Mouse (Mus musculus) urinary bladder, adult 2 months (tissue): ENCODE data around the gene Gpr18. TPM values are rescaled to one million over a fixed set of nuclear protein-coding genes. Genes with fewer than 3 reads are reported as not detected.

Experiments
- DNase-seq: peaks from one replicate; pipeline ENCODE4 v3.0.0; 2022; ENCODE audit warnings: low spot score
- polyA plus RNA-seq: library from polyadenylated mRNA; depleted of rRNA; stranded (reverse); fragments of >200 nt; gene quantifications from 2 replicates; pipeline ENCODE4 v1.2.3, GENCODE M21; 2012

The Gpr18 gene
- polyA plus RNA-seq, 1 experiment, result 0.40 TPM

- DNase-seq, result no peak
Measured at GRCm38 (mm10) chr14:121922731-121923130, 7.2 kb upstream of the Gpr18 start.

DNA sequence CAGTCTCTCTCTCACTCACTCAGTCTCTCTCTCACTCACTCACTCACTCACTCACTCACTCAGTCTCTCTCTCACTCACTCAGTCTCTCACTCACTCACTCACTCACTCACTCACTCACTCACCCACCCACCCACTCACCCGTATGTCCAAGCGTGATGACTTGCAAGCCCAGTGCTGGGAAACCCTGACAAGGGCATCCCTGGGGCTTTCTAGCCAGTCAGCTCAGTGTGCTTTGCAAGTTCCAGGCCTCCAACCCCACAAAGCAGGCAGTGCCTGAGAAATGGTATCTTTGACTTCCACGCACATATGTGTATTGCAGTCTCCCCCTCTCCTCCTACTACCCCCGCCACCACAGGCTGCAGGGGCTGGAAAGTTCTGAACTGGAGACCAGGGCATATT is 6.4 kb upstream of the Gpr18 start:
- DNase-seq, result no peak

DNA sequence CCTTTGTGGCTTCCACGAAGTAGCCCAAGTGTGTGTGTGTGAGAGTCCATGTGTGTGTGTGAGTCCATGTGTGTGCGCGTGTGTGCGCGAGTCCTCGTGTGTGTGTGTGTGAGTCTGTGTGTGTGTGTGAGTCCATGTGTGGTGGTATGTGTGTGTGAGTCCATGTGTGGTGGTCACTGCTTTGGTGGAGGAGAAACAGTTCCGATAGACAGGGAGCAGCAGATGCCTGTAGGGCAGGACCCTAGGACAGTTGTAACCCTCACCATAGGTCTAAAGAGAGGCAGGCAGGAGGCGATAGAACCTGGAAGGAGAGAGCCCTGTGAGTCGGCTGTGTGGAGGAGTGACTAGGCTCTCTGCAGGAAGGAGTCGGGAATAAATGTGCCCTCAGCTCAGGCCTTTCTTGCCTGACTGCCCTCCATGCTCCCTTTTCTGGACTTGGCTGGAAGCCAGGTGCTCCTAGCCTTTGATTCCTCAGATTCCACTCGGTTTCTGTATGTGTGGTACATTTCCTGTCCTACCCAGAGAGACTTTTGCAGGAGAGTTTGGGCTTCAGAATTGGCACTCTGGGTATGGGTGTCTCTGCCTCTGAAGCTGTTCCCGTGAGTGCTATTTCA is 5.0 kb upstream of the Gpr18 start:
- no peak for DNase-seq

- DNase-seq, result no peak
Measured at GRCm38 (mm10) chr14:121919752-121920151, 4.2 kb upstream of the Gpr18 start.

- no peak for DNase-seq
Measured at GRCm38 (mm10) chr14:121918266-121918665, 2.7 kb upstream of the Gpr18 start.

- DNase-seq, result no peak
Measured at GRCm38 (mm10) chr14:121916311-121917094, 922 bp upstream of the Gpr18 start.

DNA sequence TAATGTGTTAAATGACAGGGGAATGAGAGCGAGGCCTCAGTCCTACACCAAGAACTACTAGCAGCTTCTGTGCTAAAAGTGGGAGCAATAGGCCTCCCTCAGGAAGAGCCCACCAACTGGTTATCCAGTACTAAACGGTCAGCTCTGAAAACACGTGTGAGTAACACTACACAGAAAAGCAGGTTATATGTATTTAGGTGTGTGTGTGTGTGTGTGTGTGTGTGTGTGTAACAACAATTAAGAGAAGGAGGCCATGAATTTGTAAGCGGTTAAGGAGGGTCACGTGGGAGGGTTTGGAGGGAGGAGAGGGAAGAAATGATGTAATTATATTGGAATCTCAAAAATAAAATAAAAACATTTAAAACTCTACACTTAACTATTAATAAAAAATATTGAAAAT is 438 bp downstream of the Gpr18 start:
- no peak for DNase-seq

DNA sequence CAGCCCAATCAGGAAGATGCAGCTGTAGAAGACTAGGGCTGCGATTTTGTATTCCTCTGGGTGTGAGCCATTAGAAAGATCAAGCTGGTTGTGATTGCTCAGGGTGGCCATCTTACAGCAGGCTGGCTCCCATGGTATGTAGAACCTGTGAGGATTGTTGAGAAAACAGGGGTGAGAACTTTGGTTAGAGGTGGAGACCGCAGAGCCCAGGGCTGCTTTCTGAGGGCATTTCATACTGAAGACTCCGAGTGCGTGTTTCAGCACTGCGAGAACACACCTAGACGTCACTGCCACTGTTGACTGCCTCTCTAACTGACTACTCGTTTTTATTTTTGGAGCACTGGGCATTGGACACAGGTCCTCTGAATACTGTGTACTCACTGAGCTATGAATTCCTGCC is 3.1 kb downstream of the Gpr18 start:
- DNase-seq, result no peak

DNA sequence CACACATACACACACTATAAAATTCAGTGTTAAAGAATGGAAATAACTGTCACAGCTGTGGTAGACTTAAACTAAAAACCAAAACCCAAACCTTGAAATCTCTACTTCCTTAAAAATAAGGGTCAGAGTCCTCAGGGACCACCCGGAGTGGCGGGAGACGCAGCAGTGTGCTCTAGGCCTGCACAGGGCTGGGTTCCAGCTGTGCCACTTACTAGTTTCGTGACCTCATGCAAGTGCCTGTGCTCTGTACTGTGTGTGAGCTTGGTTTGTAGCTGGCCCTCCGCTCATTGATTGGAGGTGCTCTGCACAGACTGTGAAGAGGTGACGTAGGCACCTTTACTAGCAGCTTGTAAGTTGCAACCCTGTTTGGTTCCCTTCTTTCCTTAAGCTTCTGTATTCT is 5.7 kb downstream of the Gpr18 start:
- no peak for DNase-seq

- DNase-seq, result no peak
Measured at GRCm38 (mm10) chr14:121906992-121907681, 8.4 kb downstream of the Gpr18 start.

GRCm38 (mm10) chr14:121906341-121906991 is 9.1 kb downstream of the Gpr18 start:
- no peak for DNase-seq

GRCm38 (mm10) chr14:121904754-121905153 is 10.8 kb downstream of the Gpr18 start:
- DNase-seq, result no peak

DNA sequence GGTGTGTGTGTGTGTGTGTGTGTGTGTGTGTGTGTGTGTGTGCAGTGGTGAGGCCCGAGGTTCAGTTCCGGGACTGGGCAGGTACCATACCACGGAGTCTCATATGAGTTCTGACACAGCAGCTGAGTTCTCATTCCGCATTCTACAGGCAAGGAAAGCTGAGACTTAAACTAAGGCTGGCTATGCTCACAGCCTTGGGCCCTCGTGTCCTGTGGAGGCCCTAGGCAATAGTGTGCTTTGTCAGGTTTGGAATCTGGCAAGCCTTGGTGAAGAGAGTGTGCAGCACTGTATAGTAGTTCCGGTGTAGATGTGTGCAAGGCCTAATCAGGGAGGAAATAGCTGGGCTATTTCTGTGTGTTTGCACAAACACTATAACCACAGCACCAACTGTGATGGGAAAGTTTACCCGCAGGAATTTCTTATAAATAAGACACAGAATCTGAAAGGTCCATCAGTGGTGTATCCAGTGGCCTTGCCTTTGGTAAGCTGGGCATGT is 12.2 kb downstream of the Gpr18 start:
- DNase-seq, result no peak

DNA sequence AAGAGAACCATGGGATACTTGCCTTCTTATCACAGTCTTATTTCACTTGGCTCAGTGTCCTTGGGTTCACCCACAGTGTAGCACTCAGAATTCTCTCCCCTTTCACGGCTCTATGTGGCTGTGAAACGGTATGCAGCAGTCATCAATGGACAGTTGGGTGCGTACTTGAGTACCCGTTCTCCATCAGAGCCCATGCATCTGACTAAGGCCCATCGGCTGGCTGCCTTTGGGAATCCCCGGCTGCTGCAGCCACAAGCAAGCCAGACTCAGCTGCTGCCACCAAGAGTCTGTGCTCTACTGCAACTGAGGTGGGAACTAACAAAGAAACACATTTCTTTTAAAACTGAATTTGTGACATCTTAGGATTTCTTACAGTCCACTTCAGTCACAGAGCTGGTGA is 14.1 kb downstream of the Gpr18 start:
- DNase-seq, result no peak

- no peak for DNase-seq
Measured at GRCm38 (mm10) chr14:121899071-121899470, 16.5 kb downstream of the Gpr18 start.

GRCm38 (mm10) chr14:121898509-121898908 is 17.1 kb downstream of the Gpr18 start:
- no peak for DNase-seq

GRCm38 (mm10) chr14:121897773-121898172 is 17.8 kb downstream of the Gpr18 start:
- no peak for DNase-seq

GRCm38 (mm10) chr14:121896126-121897090 is 19.2 kb downstream of the Gpr18 start:
- no peak for DNase-seq

- no peak for DNase-seq
Measured at GRCm38 (mm10) chr14:121895316-121895715, 20.3 kb downstream of the Gpr18 start.

- DNase-seq, result no peak
Measured at GRCm38 (mm10) chr14:121894511-121895135, 21.0 kb downstream of the Gpr18 start.

DNA sequence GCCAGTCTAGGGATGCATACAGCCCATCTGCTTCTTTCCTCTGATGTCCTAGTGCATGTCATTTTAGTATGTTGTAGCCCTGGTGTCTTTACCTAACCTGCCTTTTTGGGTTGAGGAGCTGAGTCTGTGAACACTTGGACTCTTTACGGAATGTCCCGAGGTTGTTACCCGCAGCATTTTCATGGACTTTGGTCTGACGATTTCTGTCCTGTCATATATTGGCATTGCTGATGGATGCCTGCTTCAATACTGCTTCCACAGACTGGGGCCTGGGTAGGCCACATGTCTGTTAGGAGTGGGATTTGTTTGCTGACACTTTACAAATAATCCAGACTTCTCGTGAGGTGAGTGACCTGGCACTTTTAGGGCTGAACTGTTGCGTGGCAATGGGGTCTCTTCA is 21.8 kb downstream of the Gpr18 start:
- no peak for DNase-seq
